Mouse (Mus musculus) embryonic facial prominence, embryonic 13.5 days (tissue): ENCODE data around the gene Tmem179. TPM values are rescaled to one million over a fixed set of nuclear protein-coding genes. Genes with fewer than 3 reads are reported as not detected.

Experiments used
- ATAC-seq: fragments of 200-750 bp; cut with Nextera tagmentation; 2 replicates; pipeline ENCODE4 v1.8.0; 2017; ENCODE audit warnings: low read depth; ENCODE audit not compliant: insufficient number of reproducible peaks, insufficient read depth, low FRiP score, low TSS enrichment
- H3K27ac ChIP-seq: fragments of 300-500 bp; sonication (generic); 2 replicates; pipeline ENCODE4 v1.5.1; 2015; ENCODE audit warnings: moderate library complexity, mild to moderate bottlenecking, inconsistent platforms
- H3K27me3 ChIP-seq: fragments of 300-500 bp; sonication (generic); 2 replicates; pipeline ENCODE4 v1.6.1; 2015; ENCODE audit warnings: mild to moderate bottlenecking, inconsistent platforms
- H3K36me3 ChIP-seq: fragments of 300-500 bp; sonication (generic); 2 replicates; pipeline ENCODE4 v1.6.1; 2015; ENCODE audit warnings: mild to moderate bottlenecking, inconsistent platforms
- H3K4me1 ChIP-seq: fragments of 300-500 bp; sonication (generic); 2 replicates; pipeline ENCODE4 v1.6.1; 2015; ENCODE audit warnings: inconsistent platforms
- H3K4me2 ChIP-seq: fragments of 300-500 bp; sonication (generic); 2 replicates; pipeline ENCODE4 v1.6.1; 2015; ENCODE audit warnings: moderate library complexity, mild to moderate bottlenecking, inconsistent platforms
- H3K4me3 ChIP-seq: fragments of 300-500 bp; sonication (generic); 2 replicates; pipeline ENCODE4 v1.5.1; 2015; ENCODE audit warnings: mild to moderate bottlenecking, inconsistent platforms
- H3K9ac ChIP-seq: fragments of 300-500 bp; sonication (generic); 2 replicates; pipeline ENCODE4 v1.6.1; 2015; ENCODE audit warnings: mild to moderate bottlenecking, inconsistent platforms
- H3K9me3 ChIP-seq: fragments of 300-500 bp; sonication (generic); 2 replicates; pipeline ENCODE4 v1.6.1; 2016; ENCODE audit warnings: inconsistent platforms
- WGBS: fragments of 180-500 bp; shearing (Covaris S2); methylation state at CpG from one replicate; pipeline ENCODE4 v1.1.7; 2015; ENCODE audit warnings: mixed read lengths; 5-methylcytosine and 5-hydroxymethylcytosine counted together
- polyA plus RNA-seq: library from polyadenylated mRNA; unstranded; fragments of >200 nt; fragmentation: Nextera tagmentation; extraction: Ambion mirVana; gene quantifications from 2 replicates; pipeline ENCODE4 v1.2.1, GENCODE M21; 2015

Tmem179 gene
- polyA plus RNA-seq, 1 experiment from 2014 or later = 1.0 TPM

DNA sequence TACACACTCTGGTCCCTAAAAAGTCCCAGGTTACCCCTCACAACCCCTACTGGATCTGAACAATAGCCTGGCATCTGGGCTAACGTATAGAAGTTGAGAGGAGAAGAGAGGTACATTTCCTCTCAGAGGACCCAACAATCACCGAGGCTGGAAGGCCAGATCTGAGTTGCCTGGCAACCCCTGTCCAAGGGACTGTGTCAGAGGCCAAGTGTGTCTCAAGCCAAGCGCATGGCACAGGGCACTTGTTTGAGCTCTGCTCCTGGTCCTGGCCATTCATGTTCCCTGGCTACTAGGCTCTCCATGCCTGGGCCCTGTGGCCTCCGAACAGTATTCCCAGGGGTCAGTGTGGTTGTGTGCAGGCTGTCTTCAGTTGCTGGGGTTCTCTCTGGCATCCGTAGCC is 20.4 kb downstream of the Tmem179 start:
- no peak for ATAC-seq
- Histone ChIP-seq H3K27me3 (peaks cover 17% of the 10 kb centered on the region), H3K9me3 (no peaks in the 10 kb centered on the region), H3K4me1 (peaks cover 8% of the 10 kb centered on the region), H3K4me2 (no peak overlapping the region), H3K9ac (no peak overlapping the region), H3K27ac (no peak overlapping the region), H3K36me3 (no peaks in the 10 kb centered on the region), H3K4me3 (no peak overlapping the region)
- 81% methylated on average over 5 of the region's 5 CpGs for WGBS

DNA sequence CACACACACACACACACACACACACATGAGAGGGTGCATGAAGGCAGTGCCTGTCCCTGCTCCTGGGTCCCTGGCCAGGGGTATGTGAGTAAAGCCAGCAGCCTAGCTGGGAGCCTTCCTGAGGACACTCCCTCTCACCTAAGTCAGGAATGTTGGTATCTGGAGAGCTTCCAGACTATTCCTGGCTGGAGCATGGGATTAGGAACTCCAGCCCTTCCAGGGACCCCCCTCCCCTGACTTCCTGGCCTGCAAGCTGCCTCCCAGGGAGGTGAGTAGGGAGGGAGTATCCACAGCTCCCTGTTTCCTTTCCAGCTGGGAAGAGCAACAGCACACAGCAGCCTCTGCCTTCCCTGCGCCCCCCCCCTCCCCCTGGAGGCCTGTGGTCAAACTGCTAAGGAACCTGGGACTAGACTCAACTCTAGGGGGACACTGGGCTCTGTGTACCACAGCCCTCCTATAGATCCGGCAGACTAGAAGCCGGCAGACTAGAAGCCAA is 26.1 kb downstream of the Tmem179 start:
- Histone ChIP-seq H3K9ac (peak overlapping the region; percentile 41), H3K4me3 (no peak overlapping the region), H3K4me2 (no peak overlapping the region), H3K27me3 (no peaks in the 10 kb centered on the region), H3K27ac (peak overlapping the region; percentile 66), H3K4me1 (peaks cover 20% of the 10 kb centered on the region), H3K9me3 (no peaks in the 10 kb centered on the region), H3K36me3 (no peaks in the 10 kb centered on the region)
- ATAC-seq = peak; percentile 68; the same call in 1 of the 2 replicates
- WGBS = 24% methylated on average over 3 of the region's 3 CpGs

DNA sequence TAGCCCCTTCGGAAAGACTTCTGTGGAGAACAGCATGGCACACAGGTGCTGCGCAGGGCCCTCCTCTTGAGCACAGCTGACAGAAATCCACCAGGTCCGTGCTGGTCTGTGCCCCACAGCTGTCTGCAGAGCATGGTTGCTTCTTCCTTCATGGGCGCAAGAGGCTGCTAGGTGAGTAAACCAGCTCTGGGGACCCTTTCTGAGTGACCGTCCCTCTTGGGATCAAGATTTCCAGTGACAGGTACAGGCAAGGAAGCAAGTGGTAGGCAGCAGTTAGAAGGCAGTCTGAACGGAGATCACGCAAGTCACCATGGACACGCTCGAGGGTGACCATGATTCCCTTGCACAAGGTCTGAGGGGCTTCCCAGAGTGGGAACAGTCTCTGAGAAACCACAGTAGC is 27.0 kb downstream of the Tmem179 start:
- Histone ChIP-seq H3K9me3 (no peaks in the 10 kb centered on the region), H3K27me3 (no peaks in the 10 kb centered on the region), H3K36me3 (no peaks in the 10 kb centered on the region), H3K4me1 (peaks cover 20% of the 10 kb centered on the region), H3K27ac (no peak overlapping the region), H3K9ac (no peak overlapping the region), H3K4me2 (no peak overlapping the region), H3K4me3 (no peak overlapping the region)
- WGBS = 93% methylated on average over 9 of the region's 9 CpGs
- no peak for ATAC-seq

DNA sequence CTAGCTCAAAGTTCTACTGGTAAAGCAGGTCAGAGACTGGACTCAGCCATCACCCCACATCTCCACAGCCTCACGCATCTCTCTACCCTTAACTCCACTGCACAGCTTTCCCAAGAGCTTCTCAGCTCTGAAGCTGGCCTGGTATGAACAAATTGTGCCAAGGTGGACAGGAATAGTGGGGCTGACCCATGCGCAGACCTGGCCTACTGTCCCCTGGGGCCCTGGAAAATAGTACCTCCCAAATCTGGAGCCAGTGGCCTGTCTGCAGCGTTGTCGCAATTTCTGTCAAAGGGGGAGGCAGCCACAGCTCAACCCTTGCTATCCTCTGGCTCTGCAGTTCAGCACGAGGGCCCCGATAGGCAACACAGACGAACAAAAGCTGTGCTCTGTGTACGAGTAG is 27.4 kb downstream of the Tmem179 start, which contains the start of gene A530016L24Rik:
Gene A530016L24Rik, plus strand, starts transcription at position 315 of the 400 bp plus-strand sequence.
- no peak for ATAC-seq
- Histone ChIP-seq H3K36me3 (no peaks in the 10 kb centered on the region), H3K9me3 (no peaks in the 10 kb centered on the region), H3K27ac (0 out of 2 replicates have a peak within 1 kb of the TSS, but pooled peaks have one; percentile 66), H3K4me3 (no peak within 1 kb of the TSS), H3K4me2 (no peak within 1 kb of the TSS), H3K9ac (no peak within 1 kb of the TSS), H3K27me3 (no peaks in the 10 kb centered on the region), H3K4me1 (peaks cover 20% of the 10 kb centered on the region)
- 87% methylated on average over 8 of the region's 8 CpGs for WGBS

DNA sequence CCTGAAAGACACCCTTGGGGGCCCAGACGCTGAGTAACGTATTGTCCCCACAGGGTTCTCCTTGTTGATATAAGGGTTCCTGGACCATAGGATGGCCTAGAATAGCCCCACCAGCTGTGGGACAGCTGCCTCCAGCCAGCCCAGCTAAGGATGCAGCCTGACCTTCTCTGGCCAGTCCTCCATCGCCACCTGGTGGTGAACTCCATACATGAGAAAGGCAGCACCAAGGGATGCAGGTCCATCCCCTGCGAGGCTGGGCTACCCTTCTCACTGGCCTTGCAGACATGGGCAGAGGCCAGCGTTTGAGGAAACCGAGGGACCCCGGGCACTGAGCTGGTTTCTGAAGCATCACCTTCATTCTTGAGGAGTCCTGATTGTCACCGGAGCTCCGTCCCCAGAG is 42.8 kb downstream of the Tmem179 start:
- H3K9me3 ChIP-seq = no peaks in the 10 kb centered on the region
- H3K4me1 ChIP-seq = no peaks in the 10 kb centered on the region
- no peaks in the 10 kb centered on the region for H3K36me3 ChIP-seq
- H3K4me3 ChIP-seq = no peak overlapping the region
- no peak overlapping the region for H3K4me2 ChIP-seq
- H3K9ac ChIP-seq = no peak overlapping the region
- no peak for ATAC-seq
- peaks cover 43% of the 10 kb centered on the region for H3K27me3 ChIP-seq
- H3K27ac ChIP-seq = no peak overlapping the region
- WGBS = 14% methylated on average over 9 of the region's 9 CpGs

DNA sequence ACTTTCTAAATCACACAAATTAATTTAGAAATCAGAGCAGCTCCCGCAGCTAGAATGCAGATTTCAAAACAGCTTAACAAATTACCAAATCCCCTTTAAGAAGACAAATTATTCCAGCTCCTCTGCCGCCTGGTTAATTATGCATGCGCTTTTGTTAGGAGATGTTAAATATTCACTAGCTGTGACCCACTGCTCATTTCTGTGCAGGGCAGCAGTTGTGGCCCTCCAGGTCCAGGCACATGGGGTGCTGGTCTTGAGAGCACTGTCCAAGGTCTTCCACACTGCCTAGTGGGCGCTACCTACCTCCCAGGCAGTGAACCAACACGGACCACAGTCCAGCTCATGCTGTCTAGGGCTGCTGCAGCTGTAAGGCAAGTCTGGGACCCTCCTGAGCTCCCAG is 46.3 kb downstream of the Tmem179 start:
- Histone ChIP-seq H3K27me3 (peaks cover 32% of the 10 kb centered on the region), H3K4me3 (no peak overlapping the region), H3K36me3 (no peaks in the 10 kb centered on the region), H3K27ac (no peak overlapping the region), H3K9me3 (no peaks in the 10 kb centered on the region), H3K4me2 (no peak overlapping the region), H3K4me1 (peaks cover 2% of the 10 kb centered on the region), H3K9ac (no peak overlapping the region)
- WGBS = 71% methylated on average over 5 of the region's 5 CpGs
- no peak for ATAC-seq

DNA sequence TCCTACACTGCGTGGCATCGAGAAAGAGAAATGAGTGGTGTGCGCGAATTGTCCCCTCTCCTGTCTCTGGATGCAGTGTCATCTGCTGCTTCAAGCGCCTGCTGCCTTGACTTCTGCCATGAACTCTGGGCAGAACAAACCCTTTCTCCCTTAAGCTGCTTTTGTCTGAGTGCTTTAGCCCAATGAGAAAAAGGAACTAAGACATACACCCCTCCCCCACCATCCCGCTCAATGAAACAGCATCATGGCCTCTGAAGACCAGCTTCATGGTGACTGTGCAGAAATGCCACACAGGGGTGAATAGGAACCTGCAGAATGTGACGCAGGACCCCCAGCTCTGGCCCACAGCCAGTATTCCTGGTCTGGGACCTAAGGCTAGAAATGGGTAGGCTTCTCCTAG is 47.2 kb downstream of the Tmem179 start:
- Histone ChIP-seq H3K36me3 (no peaks in the 10 kb centered on the region), H3K27me3 (peaks cover 24% of the 10 kb centered on the region)
- 81% methylated on average over 7 of the region's 7 CpGs for WGBS

DNA sequence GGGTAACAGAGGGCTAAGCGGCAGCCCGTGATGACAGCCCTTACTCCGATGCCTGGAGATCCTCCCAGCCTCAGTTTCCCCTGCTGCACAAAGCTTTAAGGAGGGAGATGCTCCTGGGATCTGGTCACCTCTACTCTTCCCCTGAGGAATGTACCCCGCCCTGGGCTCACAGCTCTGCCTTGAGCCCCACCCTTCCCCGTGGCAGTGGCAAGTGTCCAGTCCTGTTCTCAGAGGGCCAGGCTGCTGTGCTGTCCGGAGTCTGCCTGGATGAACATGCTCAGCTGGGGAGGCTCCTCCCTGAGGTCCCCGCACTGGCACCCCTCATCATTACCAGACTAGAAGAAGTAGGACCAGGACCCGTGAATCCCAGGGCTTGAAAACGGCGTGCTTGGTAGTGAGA is 49.2 kb downstream of the Tmem179 start:
- Histone ChIP-seq H3K4me2 (no peak overlapping the region), H3K36me3 (no peaks in the 10 kb centered on the region), H3K4me1 (peaks cover 8% of the 10 kb centered on the region), H3K27ac (no peak overlapping the region), H3K4me3 (no peak overlapping the region), H3K9me3 (no peaks in the 10 kb centered on the region), H3K9ac (no peak overlapping the region), H3K27me3 (peaks cover 14% of the 10 kb centered on the region)
- no peak for ATAC-seq
- WGBS = 79% methylated on average over 10 of the region's 10 CpGs

More for the DNA sequence above, 47.2 kb downstream of the Tmem179 start:
- Histone ChIP-seq H3K9me3 (no peaks in the 10 kb centered on the region), H3K4me1 (peaks cover 8% of the 10 kb centered on the region), H3K9ac (no peak overlapping the region), H3K27ac (no peak overlapping the region), H3K4me2 (no peak overlapping the region), H3K4me3 (no peak overlapping the region)
- ATAC-seq = no peak

DNA sequence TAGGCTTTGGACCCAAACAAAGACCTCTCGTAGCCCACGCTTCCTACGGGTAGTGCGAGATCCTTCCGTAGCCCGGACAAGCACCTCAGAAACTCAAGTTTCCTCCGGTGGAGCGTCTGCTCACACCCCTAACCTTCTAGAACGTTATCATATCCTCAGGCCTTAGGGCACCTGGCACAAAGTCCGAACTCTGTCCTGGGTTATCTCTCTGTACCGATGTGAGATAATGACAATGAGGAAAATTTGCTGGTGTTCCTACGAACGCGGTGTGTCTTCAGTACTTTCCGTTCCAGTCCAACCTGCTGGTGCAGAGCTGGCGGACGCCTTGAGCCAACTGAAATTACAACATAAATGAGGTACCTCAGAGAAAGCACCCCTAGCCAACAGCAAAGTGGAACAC is 50.6 kb downstream of the Tmem179 start:
- WGBS = 93% methylated on average over 17 of the region's 17 CpGs
- Histone ChIP-seq H3K9me3 (no peaks in the 10 kb centered on the region), H3K36me3 (no peaks in the 10 kb centered on the region), H3K4me3 (no peak overlapping the region), H3K4me2 (no peak overlapping the region), H3K27ac (no peak overlapping the region), H3K27me3 (peaks cover 6% of the 10 kb centered on the region), H3K9ac (no peak overlapping the region), H3K4me1 (peaks cover 8% of the 10 kb centered on the region)
- ATAC-seq = no peak

DNA sequence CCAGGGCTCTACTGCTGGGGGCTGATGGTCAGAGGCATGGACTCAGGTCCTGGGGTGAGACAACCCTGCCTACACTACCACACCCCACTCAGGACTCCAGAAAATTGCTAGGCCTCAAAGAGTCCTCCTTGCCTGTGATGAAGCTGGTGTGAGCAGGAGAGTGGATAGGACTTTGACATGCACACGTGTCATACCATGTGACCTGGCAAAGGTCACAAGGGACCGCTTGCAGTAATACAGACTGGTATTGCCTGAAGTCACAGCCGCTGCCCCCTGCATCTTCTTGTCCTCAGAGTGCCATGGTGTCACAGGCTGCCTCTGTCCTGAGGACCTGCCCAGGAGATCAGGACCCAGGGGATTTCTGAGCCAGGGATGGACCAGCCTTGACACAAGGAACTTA is 52.0 kb downstream of the Tmem179 start:
- H3K27ac ChIP-seq = no peak overlapping the region
- H3K4me1 ChIP-seq = peaks cover 8% of the 10 kb centered on the region
- H3K4me3 ChIP-seq = no peak overlapping the region
- 76% methylated on average over 3 of the region's 3 CpGs for WGBS
- no peaks in the 10 kb centered on the region for H3K9me3 ChIP-seq
- peaks cover 12% of the 10 kb centered on the region for H3K27me3 ChIP-seq
- H3K36me3 ChIP-seq = no peaks in the 10 kb centered on the region
- ATAC-seq = no peak
- no peak overlapping the region for H3K4me2 ChIP-seq
- no peak overlapping the region for H3K9ac ChIP-seq

DNA sequence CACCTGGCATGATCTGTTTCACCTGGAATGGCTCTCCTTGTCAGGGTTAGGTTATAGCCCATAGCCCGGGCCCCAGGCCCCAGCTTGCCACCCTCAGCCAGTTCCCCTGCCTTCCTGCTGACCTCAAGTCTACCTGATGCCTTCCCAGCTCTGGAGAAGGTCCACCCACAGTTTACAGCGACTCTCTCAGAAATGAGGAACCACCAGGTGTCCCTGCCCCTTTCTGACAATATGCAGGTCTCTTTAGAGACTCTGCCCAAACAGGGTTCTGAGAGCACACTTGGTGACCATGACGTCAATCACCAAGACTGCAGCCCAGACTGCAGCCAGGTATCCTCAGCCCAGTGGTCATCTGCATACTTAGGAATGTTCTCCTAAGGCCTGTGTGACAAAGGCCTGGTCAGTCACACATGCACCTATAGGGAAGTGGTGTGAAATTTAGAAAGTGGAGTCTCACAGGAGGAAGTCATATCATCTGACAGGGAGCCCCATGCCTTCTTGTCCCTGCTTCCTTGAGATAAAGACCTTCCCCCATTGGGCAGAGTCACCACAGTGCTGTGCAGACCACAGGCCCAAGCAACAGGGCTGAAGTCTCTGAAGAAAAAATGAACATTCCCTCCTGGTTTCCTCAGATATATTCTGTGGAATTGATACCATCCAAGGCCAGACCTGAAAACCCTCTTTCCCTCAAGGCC is 52.6 kb downstream of the Tmem179 start:
- WGBS = 77% methylated on average over 3 of the region's 3 CpGs
- no peak overlapping the region for H3K4me3 ChIP-seq
- peaks cover 8% of the 10 kb centered on the region for H3K4me1 ChIP-seq
- H3K36me3 ChIP-seq = no peaks in the 10 kb centered on the region
- H3K27me3 ChIP-seq = peaks cover 15% of the 10 kb centered on the region
- H3K4me2 ChIP-seq = no peak overlapping the region
- no peak overlapping the region for H3K9ac ChIP-seq
- ATAC-seq = no peak
- H3K9me3 ChIP-seq = no peaks in the 10 kb centered on the region
- H3K27ac ChIP-seq = no peak overlapping the region

DNA sequence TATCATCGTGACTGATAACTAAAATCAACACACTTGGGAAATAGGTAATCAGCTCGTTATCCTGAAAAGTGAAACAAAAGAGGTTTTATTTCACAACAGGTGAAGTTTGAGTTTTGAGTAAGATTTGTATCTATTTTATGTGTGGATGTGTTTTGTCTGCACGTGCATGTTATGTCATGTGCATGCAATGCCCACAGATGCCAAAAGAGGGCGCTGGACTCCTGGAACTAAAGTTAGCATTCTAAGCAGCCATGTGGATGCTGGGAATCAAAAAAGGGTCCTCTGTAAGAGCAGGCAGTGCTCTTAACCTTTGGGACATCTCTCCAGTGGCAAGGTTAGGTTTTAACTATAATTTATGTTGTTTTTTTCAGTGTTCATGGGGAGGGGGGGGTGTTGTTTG is 53.3 kb downstream of the Tmem179 start:
- no peaks in the 10 kb centered on the region for H3K9me3 ChIP-seq
- 83% methylated on average over 4 of the region's 4 CpGs for WGBS
- ATAC-seq = no peak
- no peak overlapping the region for H3K9ac ChIP-seq
- H3K4me2 ChIP-seq = no peak overlapping the region
- H3K36me3 ChIP-seq = no peaks in the 10 kb centered on the region
- no peak overlapping the region for H3K4me3 ChIP-seq
- H3K27me3 ChIP-seq = peaks cover 15% of the 10 kb centered on the region
- H3K4me1 ChIP-seq = peaks cover 12% of the 10 kb centered on the region
- no peak overlapping the region for H3K27ac ChIP-seq
